Mouse (Mus musculus) left cerebral cortex, adult 8-10 months (tissue): ENCODE data around the gene Selenos. TPM values are rescaled to one million over a fixed set of nuclear protein-coding genes. Genes with fewer than 3 reads are reported as not detected.

Experiments used
- DNase-seq, 2 experiments: peaks; one replicate each; pipeline ENCODE4 v3.0.0; 2022; ENCODE audit warnings: low spot score in 2 of 2
- total RNA-seq, 4 experiments: library from RNA; stranded (reverse); gene quantifications; 2 replicates each; pipeline ENCODE4 v1.2.4; 2022

The Selenos gene
- total RNA-seq, 4 experiments from 2014 or later, result 42.7 to 51.4 (median 46.5) TPM

- DNase-seq, result no peak
Measured at GRCm38 (mm10) chr7:66118046-66118445, 38.6 kb downstream of the Selenos start.

- no peak for DNase-seq
Measured at GRCm38 (mm10) chr7:66118796-66119195, 39.3 kb downstream of the Selenos start.

GRCm38 (mm10) chr7:66120139-66120538 is 40.7 kb downstream of the Selenos start:
- DNase-seq, result no peak

- no peak for DNase-seq
Measured at GRCm38 (mm10) chr7:66120702-66121396, 41.4 kb downstream of the Selenos start.

- no peak for DNase-seq
Measured at GRCm38 (mm10) chr7:66124551-66124968, 45.1 kb downstream of the Selenos start.

- no peak for DNase-seq
Measured at GRCm38 (mm10) chr7:66125368-66125767, 45.9 kb downstream of the Selenos start.

- no peak for DNase-seq
Measured at GRCm38 (mm10) chr7:66127951-66128645, 48.6 kb downstream of the Selenos start.

GRCm38 (mm10) chr7:66128857-66129256 is 49.4 kb downstream of the Selenos start:
- no peak for DNase-seq

- DNase-seq, result no peak
Measured at GRCm38 (mm10) chr7:66130296-66130695, 50.8 kb downstream of the Selenos start.

GRCm38 (mm10) chr7:66131776-66132421 is 52.5 kb downstream of the Selenos start:
- DNase-seq, result no peak

- no peak for DNase-seq
Measured at GRCm38 (mm10) chr7:66134154-66134553, 54.7 kb downstream of the Selenos start.

GRCm38 (mm10) chr7:66135644-66136043 is 56.2 kb downstream of the Selenos start:
- DNase-seq, result no peak

- no peak for DNase-seq
Measured at GRCm38 (mm10) chr7:66136187-66136586, 56.7 kb downstream of the Selenos start.

- no peak for DNase-seq
Measured at GRCm38 (mm10) chr7:66137309-66137708, 57.9 kb downstream of the Selenos start.

GRCm38 (mm10) chr7:66138301-66138700 is 58.9 kb downstream of the Selenos start:
- no peak for DNase-seq

GRCm38 (mm10) chr7:66138878-66139277 is 59.4 kb downstream of the Selenos start:
- no peak for DNase-seq

Other genes with a start within 250 kb of the Selenos start
- gene Pcsk6, start 217.9 kb upstream of the Selenos start, total RNA-seq, result 10 to 100 TPM; 12.7 to 16.1 (median 15.1) TPM
- not detected for gene Gm45213, start 36.0 kb upstream of the Selenos start, total RNA-seq
- 10 to 100 TPM; 34.2 to 38.0 (median 35.9) TPM for gene Snrpa1, start 20.6 kb upstream of the Selenos start, total RNA-seq
- 10 to 100 TPM; 15.5 to 17.3 (median 16.6) TPM for gene Chsy1, start 29.9 kb downstream of the Selenos start, total RNA-seq